Mouse (Mus musculus): ENCODE measurements around the gene Mfap2.

DNA sequence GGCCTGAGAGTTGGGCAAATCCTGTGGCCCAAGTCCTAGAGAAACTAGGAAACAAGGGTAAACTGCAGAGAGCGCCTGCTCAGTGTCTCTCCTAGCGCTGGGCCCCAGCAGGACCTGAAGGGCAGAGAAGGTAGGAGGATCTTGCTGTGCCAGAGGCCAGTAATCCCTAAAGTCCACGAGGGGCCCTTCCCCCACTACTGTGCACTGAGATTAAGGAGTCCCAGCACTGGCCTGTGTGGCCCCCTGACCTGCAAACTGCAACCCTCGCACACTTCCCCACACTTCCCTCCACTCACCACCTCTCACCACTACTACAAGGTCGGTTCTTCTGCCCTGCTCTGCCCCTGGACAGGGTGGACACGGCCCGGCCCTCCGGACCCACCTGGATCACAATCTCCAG, 42.9 kb downstream of the Mfap2 start:
- no peak for TF ChIP-seq CTCF (IDR thresholded peaks at IDR 0.05; ENCODE audit: low read depth, low read length)
- TF ChIP-seq POLR2A (IDR thresholded peaks at IDR 0.05; ENCODE audit: extremely low read depth, insufficient read depth, low read length), result no peak

All from liver, adult 2 months (tissue).